Mouse (Mus musculus) brain, adult 2 months (tissue): ENCODE measurements around the gene Gm19684.

Experiments used
- DNase-seq: peaks from one replicate; pipeline ENCODE4 v3.0.0; 2011; ENCODE audit warnings: low read depth, low spot score

Gm19684 gene

GRCm38 (mm10) chr17:36178938-36179337 lies 57.5 kb downstream of the Gm19684 start:
- DNase-seq: peak; percentile 3
